Mouse (Mus musculus): Measurements from ENCODE around the gene Gucy2c. TPM values are rescaled to one million over a fixed set of nuclear protein-coding genes. Genes with fewer than 3 reads are reported as not detected.

Gene Gucy2c
- total RNA-seq (2014; rRNA removed) (0.55 and 1.4 TPM in 2 replicates), polyA plus RNA-seq (2015; fragmentation: Nextera tagmentation; extraction: Ambion mirVana) (0.87 and 1.1 TPM in 2 replicates)

DNA sequence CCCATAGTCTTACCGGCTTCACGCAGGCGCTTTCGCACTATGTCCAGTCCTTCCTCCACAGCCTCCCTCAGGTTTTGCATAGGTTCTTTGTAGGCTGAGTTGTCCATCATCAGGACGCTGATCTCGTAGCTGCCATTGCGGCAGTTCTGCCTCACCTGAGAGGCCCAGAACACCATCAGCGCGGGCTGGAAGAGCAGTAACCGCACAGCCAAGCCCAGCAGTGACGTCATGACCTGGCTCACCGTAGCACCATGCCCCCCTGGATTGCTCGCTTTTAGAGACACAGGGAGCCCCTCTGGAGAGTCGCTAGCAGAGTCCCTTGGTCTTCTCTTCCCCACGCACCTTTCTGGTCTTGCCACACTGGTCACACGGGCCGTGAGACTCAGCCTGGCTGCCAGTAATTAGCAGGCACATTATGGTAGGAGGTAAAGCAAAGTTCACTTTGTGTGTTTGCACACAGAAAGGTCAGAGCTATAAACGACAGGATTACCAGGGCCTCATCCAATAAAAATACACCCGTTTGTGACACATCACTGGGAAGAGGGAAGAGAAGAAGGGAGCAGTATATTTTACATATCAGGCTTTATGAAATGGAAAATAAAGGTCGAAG, at the start of gene Gucy2c:
Gene Gucy2c, minus strand, starts transcription at position 389 of the 610 bp plus-strand sequence.
- H3K36me3 ChIP-seq (ENCODE audit: insufficient read depth, low read length) = no peaks in the 10 kb centered on the region
- no peak within 1 kb of the TSS for H3K4me3 ChIP-seq (ENCODE audit: low read depth, low read length)
- ATAC-seq (ENCODE audit: low FRiP score) (no peak), DNase-seq (ENCODE audit: low spot score) (no peak)
- no peak within 1 kb of the TSS for H3K9ac ChIP-seq (replicated peaks; ENCODE audit: low read length, poor library complexity, severe bottlenecking)
- H3K4me2 ChIP-seq (ENCODE audit: low read depth, low read length, poor library complexity, severe bottlenecking) = no peak within 1 kb of the TSS
- 87% methylated on average over 20 of the region's 20 CpGs for WGBS
- H3K4me1 ChIP-seq (ENCODE audit: insufficient read depth, low read length) = no peaks in the 10 kb centered on the region; the same call in 1 of the 2 replicates
- H3K9me3 ChIP-seq (ENCODE audit: low read length) = no peaks in the 10 kb centered on the region
- TF ChIP-seq CTCF (IDR thresholded peaks at IDR 0.05) = no peak
- H3K27ac ChIP-seq (ENCODE audit: low read depth, low read length) = no peak within 1 kb of the TSS
- H3K27me3 ChIP-seq (ENCODE audit: insufficient read depth, low read length) = no peaks in the 10 kb centered on the region

DNA sequence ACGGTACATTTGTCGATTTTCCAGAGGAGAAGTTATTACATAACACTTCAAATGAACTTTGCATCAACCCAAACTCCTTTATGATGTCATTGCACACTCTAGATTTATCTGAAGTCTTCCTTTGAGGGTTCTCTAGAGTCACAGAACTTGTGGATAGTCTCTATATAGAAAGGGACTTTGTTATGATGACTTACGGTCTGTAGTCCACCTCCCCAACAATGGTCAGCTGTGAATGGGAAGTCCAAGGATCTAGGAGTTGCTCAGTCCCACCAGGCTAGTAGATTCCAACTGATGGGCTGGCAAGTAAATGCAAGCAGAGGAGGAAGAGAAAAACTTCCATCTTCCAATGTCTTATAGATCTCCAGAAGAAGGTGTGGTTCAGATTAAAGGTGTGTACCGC, 47.1 kb upstream of the Gucy2c start:
- Histone ChIP-seq H3K27me3 (ENCODE audit: insufficient read depth, low read length) (peaks cover 6% of the 10 kb centered on the region; the same call in 1 of the 2 replicates), H3K9me3 (ENCODE audit: low read length) (no peaks in the 10 kb centered on the region), H3K9ac (replicated peaks; ENCODE audit: low read length, poor library complexity, severe bottlenecking) (peak overlapping the region; percentile 50; the same call in 1 of the 2 replicates), H3K36me3 (ENCODE audit: insufficient read depth, low read length) (peaks cover 11% of the 10 kb centered on the region; the same call in 1 of the 2 replicates), H3K4me2 (ENCODE audit: low read depth, low read length, poor library complexity, severe bottlenecking) (peak overlapping the region; percentile 55), H3K4me1 (ENCODE audit: insufficient read depth, low read length) (peaks cover 4% of the 10 kb centered on the region; the same call in 1 of the 2 replicates), H3K27ac (ENCODE audit: low read depth, low read length) (peak overlapping the region; percentile 82), H3K4me3 (ENCODE audit: low read depth, low read length) (peak overlapping the region; percentile 100)
- no peak for DNase-seq (ENCODE audit: low spot score)
- ATAC-seq (ENCODE audit: low FRiP score) = no peak
- TF ChIP-seq CTCF (IDR thresholded peaks at IDR 0.05) = no peak
- 36% methylated on average over 4 of the region's 4 CpGs for WGBS

DNA sequence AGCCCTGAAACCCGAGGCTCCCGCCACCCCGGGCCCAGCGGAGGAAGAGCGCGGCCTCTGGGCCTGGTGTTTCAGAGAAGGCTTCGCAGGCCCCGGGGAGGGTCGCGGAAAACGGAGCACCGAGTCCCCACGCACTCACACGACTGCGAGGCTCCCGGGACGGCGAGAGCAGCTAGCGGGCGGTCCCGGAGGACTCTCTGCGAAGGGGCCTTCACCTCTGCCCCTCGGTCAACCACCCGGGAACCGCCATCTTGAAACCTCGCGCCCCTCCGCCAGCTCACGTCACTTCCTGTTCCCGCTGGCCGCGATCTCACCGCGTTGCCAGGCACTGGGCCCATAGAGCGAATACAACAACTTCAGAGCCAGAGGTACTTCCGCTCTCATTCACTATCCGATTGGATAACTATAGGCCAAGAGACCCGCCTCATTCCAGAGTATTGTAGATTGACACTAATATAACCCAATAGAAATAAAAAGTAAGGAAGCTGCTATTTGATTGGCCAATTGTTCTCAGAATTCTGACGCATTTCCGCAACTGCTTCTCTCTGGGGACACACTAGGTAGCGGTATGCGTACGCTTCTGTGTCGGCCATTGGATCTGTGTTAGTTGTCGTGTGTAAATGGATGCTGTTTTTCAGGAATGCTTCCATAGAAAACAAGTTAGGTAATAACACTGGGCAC, 46.5 kb upstream of the Gucy2c start, which contains the start of gene Wbp11:
Gene Wbp11, minus strand, starts transcription at position 353 of the 681 bp plus-strand sequence.
- peaks cover 6% of the 10 kb centered on the region; the same call in 1 of the 2 replicates for H3K27me3 ChIP-seq (ENCODE audit: insufficient read depth, low read length)
- peaks cover 12% of the 10 kb centered on the region for H3K36me3 ChIP-seq (ENCODE audit: insufficient read depth, low read length)
- under 1% methylated on average over 44 of the region's 45 CpGs for WGBS
- peaks cover 4% of the 10 kb centered on the region; the same call in 1 of the 2 replicates for H3K4me1 ChIP-seq (ENCODE audit: insufficient read depth, low read length)
- DNase-seq (ENCODE audit: low spot score) (peak; percentile 99), ATAC-seq (ENCODE audit: low FRiP score) (peak; percentile 100)
- H3K27ac ChIP-seq (ENCODE audit: low read depth, low read length) = peak within 1 kb of the TSS; percentile 83
- no peaks in the 10 kb centered on the region for H3K9me3 ChIP-seq (ENCODE audit: low read length)
- TF ChIP-seq CTCF (IDR thresholded peaks at IDR 0.05) = peak; percentile 59
- H3K4me3 ChIP-seq (ENCODE audit: low read depth, low read length) = peak within 1 kb of the TSS; percentile 100
- peak within 1 kb of the TSS; percentile 59 for H3K4me2 ChIP-seq (ENCODE audit: low read depth, low read length, poor library complexity, severe bottlenecking)
- H3K9ac ChIP-seq (replicated peaks; ENCODE audit: low read length, poor library complexity, severe bottlenecking) = peak within 1 kb of the TSS; percentile 98

DNA sequence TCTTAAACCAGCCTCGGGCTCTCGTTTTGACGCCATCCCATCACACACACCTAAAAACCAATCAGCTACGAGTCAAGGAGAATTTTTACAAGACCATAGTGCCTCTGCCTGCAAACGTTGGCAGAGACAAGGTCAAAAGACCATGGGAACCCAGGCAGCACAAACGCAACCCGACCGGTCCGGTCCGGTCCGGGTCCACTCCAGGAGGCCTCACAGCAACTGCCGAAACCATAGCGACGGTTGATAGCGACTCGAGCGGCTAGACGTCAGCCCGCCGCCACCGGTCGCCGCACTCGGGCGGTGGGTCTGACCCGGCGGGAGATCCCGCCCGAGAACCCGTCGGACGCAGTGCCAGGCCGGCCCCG, 45.9 kb upstream of the Gucy2c start, which contains the start of gene BC049715:
Gene BC049715, plus strand, starts transcription at position 111 of the 365 bp plus-strand sequence.
- WGBS = under 1% methylated on average over 34 of the region's 34 CpGs
- no peak for TF ChIP-seq CTCF (IDR thresholded peaks at IDR 0.05)
- Histone ChIP-seq H3K27ac (ENCODE audit: low read depth, low read length) (peak within 1 kb of the TSS; percentile 83), H3K9ac (replicated peaks; ENCODE audit: low read length, poor library complexity, severe bottlenecking) (peak within 1 kb of the TSS; percentile 98), H3K9me3 (ENCODE audit: low read length) (no peaks in the 10 kb centered on the region), H3K4me3 (ENCODE audit: low read depth, low read length) (peak within 1 kb of the TSS; percentile 100), H3K4me1 (ENCODE audit: insufficient read depth, low read length) (peaks cover 4% of the 10 kb centered on the region; the same call in 1 of the 2 replicates), H3K27me3 (ENCODE audit: insufficient read depth, low read length) (peaks cover 6% of the 10 kb centered on the region; the same call in 1 of the 2 replicates), H3K4me2 (ENCODE audit: low read depth, low read length, poor library complexity, severe bottlenecking) (peak within 1 kb of the TSS; percentile 59), H3K36me3 (ENCODE audit: insufficient read depth, low read length) (peaks cover 17% of the 10 kb centered on the region)
- DNase-seq (ENCODE audit: low spot score) (peak; percentile 32), ATAC-seq (ENCODE audit: low FRiP score) (no peak; the same call in 1 of the 2 replicates)

DNA sequence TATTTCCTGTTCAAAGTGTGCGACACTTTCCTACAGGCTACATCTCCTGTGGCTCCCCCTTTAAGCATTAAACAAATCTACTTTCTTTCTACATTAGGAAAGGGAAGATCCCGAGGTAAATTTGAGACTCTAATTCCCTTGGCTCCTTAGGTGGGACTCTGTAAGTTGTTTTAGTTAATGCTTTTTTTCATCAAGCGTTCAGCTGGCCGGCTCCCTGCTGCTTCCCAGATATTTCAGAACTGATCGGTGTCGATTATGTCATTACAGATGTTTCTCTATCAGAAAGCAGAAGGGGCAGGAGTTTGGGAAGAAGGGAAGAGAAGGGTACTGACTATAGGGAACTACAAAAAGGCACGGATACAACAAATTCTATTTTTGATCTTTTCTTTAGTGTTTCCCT, 45.6 kb upstream of the Gucy2c start:
- Histone ChIP-seq H3K27me3 (ENCODE audit: insufficient read depth, low read length) (peaks cover 6% of the 10 kb centered on the region; the same call in 1 of the 2 replicates), H3K9me3 (ENCODE audit: low read length) (no peaks in the 10 kb centered on the region), H3K27ac (ENCODE audit: low read depth, low read length) (peak overlapping the region; percentile 83; the same call in 1 of the 2 replicates), H3K4me2 (ENCODE audit: low read depth, low read length, poor library complexity, severe bottlenecking) (peak overlapping the region; percentile 59), H3K4me1 (ENCODE audit: insufficient read depth, low read length) (peaks cover 4% of the 10 kb centered on the region; the same call in 1 of the 2 replicates), H3K4me3 (ENCODE audit: low read depth, low read length) (peak overlapping the region; percentile 100), H3K9ac (replicated peaks; ENCODE audit: low read length, poor library complexity, severe bottlenecking) (peak overlapping the region; percentile 98), H3K36me3 (ENCODE audit: insufficient read depth, low read length) (peaks cover 20% of the 10 kb centered on the region)
- DNase-seq (ENCODE audit: low spot score) (no peak), ATAC-seq (ENCODE audit: low FRiP score) (no peak)
- WGBS = 16% methylated on average over 7 of the region's 7 CpGs
- TF ChIP-seq CTCF (IDR thresholded peaks at IDR 0.05) = no peak

All from midbrain, postnatal 0 days (tissue).